Mouse (Mus musculus) embryonic stem cell, embryonic (primary cell): ENCODE measurements around the gene Tcl1b1.
"Not testable (repeated sequence)": the region's sequence is repeated elsewhere in the genome, so short reads cannot be mapped to it uniquely, and the experiment has no call there.

Experiments
- CTCF ChIA-PET, 4 experiments: fragments of 300-600 bp in 2 of 4; fragments of 350-600 bp in 2 of 4; sonication (Branson Sonifier 250); formaldehyde crosslinking; loops; one replicate each; lab custom pipeline; 2022; ENCODE audit warnings: inconsistent platforms in 2 of 4; lab: Charles Lee
- POLR2A ChIA-PET, 4 experiments: fragments of 300-600 bp in 2 of 4; fragments of 350-600 bp in 2 of 4; sonication (Branson Sonifier 250); formaldehyde crosslinking; loops; one replicate each; lab custom pipeline; 2022; ENCODE audit warnings: antibody characterized with exemption in 4 of 4, inconsistent platforms in 1 of 4; lab: Charles Lee

The Tcl1b1 gene

DNA sequence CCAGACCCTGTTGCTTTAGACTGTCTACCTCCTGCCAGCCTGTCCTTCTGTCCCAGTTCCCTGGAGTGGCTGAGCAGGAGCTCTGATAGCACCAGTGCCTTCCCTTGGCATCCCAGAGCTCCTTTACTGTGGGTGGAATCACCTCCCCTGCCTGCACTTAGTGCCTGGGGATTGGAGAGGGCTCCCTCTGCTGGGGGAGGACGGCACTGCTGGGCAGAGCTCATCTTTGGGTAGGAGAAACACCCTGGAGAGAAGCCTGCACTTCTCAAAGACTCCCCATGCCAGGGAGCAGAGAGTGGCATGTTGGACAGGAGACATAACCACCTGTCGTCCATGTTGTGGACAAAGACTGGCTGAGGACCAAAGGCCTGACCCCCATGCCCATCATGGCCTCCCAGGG is 14.8 kb downstream of the Tcl1b1 start:
- POLR2A ChIA-PET: not testable (repeated sequence)
- CTCF ChIA-PET: interaction anchor here in 2 of 4 experiments (0.6 to 1.5 kb wide), 5 partner anchors 14 to 124 kb away, joined by 3 to 18 read pairs (median 4); no protein-coding TSS in a partner anchor

- POLR2A ChIA-PET: not testable (repeated sequence)
- CTCF ChIA-PET: interaction anchor here in 3 of 4 experiments (0.6 to 1.3 kb wide), 4 partner anchors 13 to 251 kb away, joined by 3 to 5 read pairs (median 3); no protein-coding TSS in a partner anchor
These were observed 16.6 kb downstream of the Tcl1b1 start, which contains the start of gene Tcl1b5 for GRCm38 (mm10) chr12:105176044-105176443. Tcl1b5 (plus strand) TSS chr12:105176344.

DNA sequence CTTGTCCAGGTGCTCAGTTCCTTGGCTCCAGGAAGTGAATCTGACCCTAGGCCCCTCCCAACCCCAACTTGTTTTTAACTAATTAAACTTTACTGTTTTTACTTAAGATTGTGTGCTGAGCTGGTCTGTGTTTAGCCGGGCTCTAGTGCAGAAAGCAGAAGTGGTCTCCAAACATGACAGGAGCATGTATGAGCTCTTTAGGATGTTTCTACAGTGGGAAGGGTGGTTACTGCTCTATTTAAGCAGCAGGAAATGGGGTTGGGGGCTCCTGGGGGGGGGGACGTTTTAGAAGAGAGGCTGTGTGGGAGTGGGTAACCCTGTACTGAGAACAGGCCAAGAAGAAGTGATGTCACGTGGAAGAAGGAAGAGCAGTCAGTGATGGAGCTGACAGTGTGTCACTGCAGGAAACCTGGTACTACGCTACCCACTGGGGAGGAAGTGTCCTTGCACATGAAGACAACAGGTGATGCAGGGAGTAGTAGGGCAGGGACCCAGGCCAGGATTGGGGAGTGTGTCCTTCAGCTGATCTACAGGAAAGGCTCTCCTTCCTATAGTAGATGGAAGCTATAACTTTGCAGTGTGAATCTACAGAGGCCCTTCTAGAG is 21.7 kb downstream of the Tcl1b1 start:
- ChIA-PET CTCF (interaction anchor here in 1 of 4 experiments (1.3 kb wide), 1 partner anchor 78 kb away, joined by 4 read pairs; no protein-coding TSS in a partner anchor), POLR2A (interaction anchor here in 1 of 4 experiments (0.6 kb wide), 1 partner anchor 55 kb away, joined by 4 read pairs; no protein-coding TSS in a partner anchor)

- CTCF ChIA-PET: interaction anchor here (0.6 to 2.6 kb wide), 21 partner anchors 13 to 380 kb away, joined by 3 to 18 read pairs (median 3); partner anchors contain the start of gene Tcl1b5 (in 1 of the 4)
- POLR2A ChIA-PET: interaction anchor here in 1 of 4 experiments (0.8 kb wide), 1 partner anchor 141 kb away, joined by 3 read pairs; no protein-coding TSS in a partner anchor
These were observed 29.5 kb downstream of the Tcl1b1 start for GRCm38 (mm10) chr12:105188980-105189379.

DNA sequence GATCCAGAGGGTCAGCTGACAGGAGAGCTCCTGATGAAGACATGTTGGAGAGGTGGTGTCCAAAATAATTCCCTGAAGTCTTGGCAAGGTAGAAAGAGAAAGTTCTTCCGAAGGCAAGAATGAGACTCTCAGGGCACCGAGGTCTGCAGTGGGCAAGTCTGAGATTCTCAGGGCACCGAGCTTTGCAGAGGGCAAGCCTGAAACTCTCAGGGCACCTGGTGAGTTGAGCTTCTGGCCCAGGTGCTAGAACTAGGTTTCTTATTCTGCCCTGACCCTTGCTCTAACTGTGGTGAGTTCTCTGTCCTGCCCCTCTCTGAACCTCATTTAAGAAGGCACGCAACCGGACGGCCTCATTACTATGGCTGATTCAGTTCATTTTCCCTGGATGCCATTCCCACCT is 31.3 kb downstream of the Tcl1b1 start, which contains the start of gene Tcl1b3:
TSS of gene Tcl1b3 (plus strand) at position 301 of the 400 bp plus-strand sequence.
- CTCF ChIA-PET: interaction anchor here in 3 of 4 experiments (0.7 to 1.4 kb wide), 4 partner anchors 12 to 178 kb away, joined by 3 to 10 read pairs (median 5); no protein-coding TSS in a partner anchor
- POLR2A ChIA-PET: not testable (repeated sequence)

GRCm38 (mm10) chr12:105199684-105200497 is 40.4 kb downstream of the Tcl1b1 start:
- CTCF ChIA-PET, POLR2A ChIA-PET: not testable (repeated sequence)

DNA sequence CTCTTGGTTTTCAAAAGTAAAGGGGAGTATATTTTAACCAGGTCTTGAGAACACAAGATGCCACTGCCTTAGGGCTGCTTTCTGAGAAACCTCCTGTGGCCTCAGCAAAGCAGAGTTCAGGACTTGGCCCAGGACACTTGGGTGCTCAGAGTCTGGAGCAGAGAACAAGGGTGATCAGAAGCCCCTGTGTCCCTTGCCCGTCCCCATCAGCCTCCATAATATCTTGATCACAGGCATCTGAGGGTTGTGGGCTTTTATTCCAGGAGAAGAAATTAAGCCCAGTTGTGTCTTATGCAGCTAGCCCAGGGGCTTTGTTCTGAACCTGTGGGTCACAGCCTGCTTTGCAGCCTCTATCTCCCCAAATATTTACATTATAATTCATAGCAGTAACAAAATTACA is 42.2 kb downstream of the Tcl1b1 start, which contains the start of gene Tcl1b4:
TSS of gene Tcl1b4 (plus strand) at position 301 of the 400 bp plus-strand sequence.
- POLR2A ChIA-PET, CTCF ChIA-PET: not testable (repeated sequence)

- POLR2A ChIA-PET: interaction anchor here in 1 of 4 experiments (0.5 to 1.2 kb wide), 2 partner anchors 31 to 523 kb away, joined by 4 read pairs; no protein-coding TSS in a partner anchor
- CTCF ChIA-PET: no interaction called here
These were observed 47.6 kb downstream of the Tcl1b1 start for GRCm38 (mm10) chr12:105207071-105207470.

GRCm38 (mm10) chr12:105208441-105208840 is 49.0 kb downstream of the Tcl1b1 start:
- POLR2A ChIA-PET: no interaction called here
- CTCF ChIA-PET: no interaction called here

DNA sequence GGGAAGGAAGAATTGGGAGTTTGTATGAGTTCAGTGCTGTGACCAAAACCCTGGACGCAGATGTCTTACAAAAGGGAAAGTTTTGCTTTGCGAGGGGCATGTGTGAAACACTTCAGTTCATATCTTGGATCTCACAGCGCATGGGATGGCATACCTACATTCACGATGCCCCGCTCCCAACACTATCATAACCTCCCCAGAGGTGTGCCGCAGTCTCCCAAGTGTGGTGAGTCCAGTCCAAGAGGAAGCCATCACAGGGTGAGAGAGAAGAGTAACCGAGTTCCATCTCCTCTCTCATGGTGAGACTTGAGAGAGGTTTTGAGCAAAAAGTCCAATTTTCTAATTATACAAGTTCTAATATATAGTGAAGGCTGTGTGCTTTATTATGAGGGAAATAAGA is 49.7 kb downstream of the Tcl1b1 start:
- POLR2A ChIA-PET: interaction anchor here in 1 of 4 experiments (1.2 kb wide), 1 partner anchor 13 kb away, joined by 4 read pairs; the partner anchor contains the start of gene Tcl1
- CTCF ChIA-PET: interaction anchor here in 1 of 4 experiments (0.8 kb wide), 1 partner anchor 50 kb away, joined by 3 read pairs; no protein-coding TSS in a partner anchor
